Mouse (Mus musculus): ENCODE results near the gene P3h1. TPM values are rescaled to one million over a fixed set of nuclear protein-coding genes. Genes with fewer than 3 reads are reported as not detected.

Gene P3h1
- polyA plus RNA-seq, 1 experiment from 2014 or later, result 15.0 TPM

GRCm38 (mm10) chr4:119198105-119198504, 34.6 kb upstream of the P3h1 start:
- WGBS, result 85% methylated on average over 6 of the region's 6 CpGs
- H3K9ac ChIP-seq, result no peak overlapping the region
- no peak for ATAC-seq (ENCODE audit: low FRiP score, low read depth)
- H3K36me3 ChIP-seq, result peaks cover 16% of the 10 kb centered on the region
- no peaks in the 10 kb centered on the region for H3K27me3 ChIP-seq (replicated peaks)
- peaks cover 19% of the 10 kb centered on the region for H3K4me1 ChIP-seq
- no peak overlapping the region for H3K4me3 ChIP-seq
- no peaks in the 10 kb centered on the region for H3K9me3 ChIP-seq
- H3K27ac ChIP-seq, result no peak overlapping the region
- no peak overlapping the region; the same call in 1 of the 2 replicates for H3K4me2 ChIP-seq (replicated peaks)

- ATAC-seq (ENCODE audit: low FRiP score, low read depth), result peak; percentile 57
- H3K36me3 ChIP-seq, result peaks cover 16% of the 10 kb centered on the region
- 15% methylated on average over 8 of the region's 8 CpGs for WGBS
Observed at GRCm38 (mm10) chr4:119204672-119205071, 28.0 kb upstream of the P3h1 start.

GRCm38 (mm10) chr4:119216667-119217066, 16.0 kb upstream of the P3h1 start:
- ATAC-seq (ENCODE audit: low FRiP score, low read depth), result no peak
- no peaks in the 10 kb centered on the region for H3K27me3 ChIP-seq (replicated peaks)
- no peaks in the 10 kb centered on the region for H3K9me3 ChIP-seq
- H3K4me1 ChIP-seq, result no peaks in the 10 kb centered on the region
- no peak overlapping the region for H3K27ac ChIP-seq
- H3K4me2 ChIP-seq (replicated peaks), result no peak overlapping the region
- no peaks in the 10 kb centered on the region for H3K36me3 ChIP-seq
- WGBS, result 78% methylated on average over 8 of the region's 8 CpGs
- no peak overlapping the region for H3K4me3 ChIP-seq
- no peak overlapping the region for H3K9ac ChIP-seq

More at GRCm38 (mm10) chr4:119204672-119205071, 28.0 kb upstream of the P3h1 start:
- no peaks in the 10 kb centered on the region for H3K27me3 ChIP-seq (replicated peaks)
- H3K9me3 ChIP-seq, result no peaks in the 10 kb centered on the region
- no peak overlapping the region for H3K9ac ChIP-seq
- no peak overlapping the region for H3K4me3 ChIP-seq
- no peak overlapping the region for H3K27ac ChIP-seq
- peaks cover 11% of the 10 kb centered on the region for H3K4me1 ChIP-seq
- H3K4me2 ChIP-seq (replicated peaks), result no peak overlapping the region

- Histone ChIP-seq H3K27me3 (replicated peaks) (no peaks in the 10 kb centered on the region), H3K4me2 (replicated peaks) (no peak within 1 kb of the TSS), H3K9ac (no peak within 1 kb of the TSS), H3K4me1 (no peaks in the 10 kb centered on the region), H3K4me3 (no peak within 1 kb of the TSS), H3K36me3 (no peaks in the 10 kb centered on the region), H3K9me3 (no peaks in the 10 kb centered on the region), H3K27ac (no peak within 1 kb of the TSS)
- 11% methylated on average over 11 of the region's 11 CpGs for WGBS
- ATAC-seq (ENCODE audit: low FRiP score, low read depth), result no peak
Observed at GRCm38 (mm10) chr4:119218169-119218568, 14.5 kb upstream of the P3h1 start, which contains the start of gene Tmem269. Gene Tmem269, minus strand, starts transcription at chr4:119218217.

GRCm38 (mm10) chr4:119223696-119224095, 9.0 kb upstream of the P3h1 start:
- Histone ChIP-seq H3K27me3 (replicated peaks) (no peaks in the 10 kb centered on the region), H3K4me2 (replicated peaks) (no peak overlapping the region), H3K9me3 (no peaks in the 10 kb centered on the region), H3K27ac (no peak overlapping the region), H3K4me3 (no peak overlapping the region), H3K9ac (no peak overlapping the region), H3K36me3 (peaks cover 46% of the 10 kb centered on the region), H3K4me1 (no peaks in the 10 kb centered on the region)
- no peak for ATAC-seq (ENCODE audit: low FRiP score, low read depth)
- WGBS, result 93% methylated on average over 1 of the region's 1 CpGs

GRCm38 (mm10) chr4:119224534-119224933, 8.2 kb upstream of the P3h1 start:
- Histone ChIP-seq H3K36me3 (peaks cover 46% of the 10 kb centered on the region), H3K4me3 (no peak overlapping the region), H3K27me3 (replicated peaks) (no peaks in the 10 kb centered on the region), H3K9me3 (no peaks in the 10 kb centered on the region), H3K4me1 (no peaks in the 10 kb centered on the region), H3K9ac (no peak overlapping the region), H3K27ac (no peak overlapping the region), H3K4me2 (replicated peaks) (no peak overlapping the region)
- ATAC-seq (ENCODE audit: low FRiP score, low read depth), result no peak
- WGBS, result 96% methylated on average over 3 of the region's 3 CpGs

GRCm38 (mm10) chr4:119225719-119226118, 7.0 kb upstream of the P3h1 start:
- no peak overlapping the region for H3K27ac ChIP-seq
- peaks cover 46% of the 10 kb centered on the region for H3K36me3 ChIP-seq
- WGBS, result 90% methylated on average over 9 of the region's 9 CpGs
- no peaks in the 10 kb centered on the region for H3K9me3 ChIP-seq
- no peak overlapping the region for H3K4me2 ChIP-seq (replicated peaks)
- H3K4me1 ChIP-seq, result no peaks in the 10 kb centered on the region
- ATAC-seq (ENCODE audit: low FRiP score, low read depth), result no peak
- H3K27me3 ChIP-seq (replicated peaks), result no peaks in the 10 kb centered on the region
- no peak overlapping the region for H3K9ac ChIP-seq
- no peak overlapping the region for H3K4me3 ChIP-seq

GRCm38 (mm10) chr4:119226751-119227150, 6.0 kb upstream of the P3h1 start:
- H3K27me3 ChIP-seq (replicated peaks), result no peaks in the 10 kb centered on the region
- no peak overlapping the region for H3K4me2 ChIP-seq (replicated peaks)
- peaks cover 46% of the 10 kb centered on the region for H3K36me3 ChIP-seq
- H3K4me1 ChIP-seq, result peaks cover 5% of the 10 kb centered on the region; the same call in 1 of the 2 replicates
- H3K9me3 ChIP-seq, result no peaks in the 10 kb centered on the region
- no peak overlapping the region for H3K27ac ChIP-seq
- 95% methylated on average over 11 of the region's 11 CpGs for WGBS
- no peak for ATAC-seq (ENCODE audit: low FRiP score, low read depth)
- H3K9ac ChIP-seq, result no peak overlapping the region
- no peak overlapping the region for H3K4me3 ChIP-seq

GRCm38 (mm10) chr4:119233256-119233901, 664 bp downstream of the P3h1 start:
- Histone ChIP-seq H3K27me3 (replicated peaks) (no peaks in the 10 kb centered on the region), H3K27ac (no peak overlapping the region), H3K9me3 (no peaks in the 10 kb centered on the region), H3K36me3 (peaks cover 14% of the 10 kb centered on the region), H3K4me1 (peaks cover 9% of the 10 kb centered on the region; the same call in 1 of the 2 replicates), H3K9ac (peak overlapping the region; percentile 76), H3K4me3 (peak overlapping the region; percentile 89), H3K4me2 (replicated peaks) (peak overlapping the region; percentile 92)
- ATAC-seq (ENCODE audit: low FRiP score, low read depth), result peak; percentile 29
- under 1% methylated on average over 36 of the region's 36 CpGs for WGBS

GRCm38 (mm10) chr4:119234348-119234747, 1.6 kb downstream of the P3h1 start:
- ATAC-seq (ENCODE audit: low FRiP score, low read depth), result no peak
- H3K27ac ChIP-seq, result no peak overlapping the region
- H3K4me2 ChIP-seq (replicated peaks), result peak overlapping the region; percentile 92
- H3K4me3 ChIP-seq, result 0 out of 2 replicates have a peak overlapping the region, but pooled peaks have one; percentile 89
- H3K27me3 ChIP-seq (replicated peaks), result no peaks in the 10 kb centered on the region
- H3K9ac ChIP-seq, result no peak overlapping the region
- no peaks in the 10 kb centered on the region for H3K9me3 ChIP-seq
- H3K4me1 ChIP-seq, result peaks cover 9% of the 10 kb centered on the region; the same call in 1 of the 2 replicates
- WGBS, result 80% methylated on average over 3 of the region's 3 CpGs
- peaks cover 14% of the 10 kb centered on the region for H3K36me3 ChIP-seq

- 88% methylated on average over 3 of the region's 3 CpGs for WGBS
- no peaks in the 10 kb centered on the region for H3K9me3 ChIP-seq
- no peak for ATAC-seq (ENCODE audit: low FRiP score, low read depth)
- no peak overlapping the region for H3K4me3 ChIP-seq
- no peak overlapping the region for H3K9ac ChIP-seq
- no peak overlapping the region for H3K4me2 ChIP-seq (replicated peaks)
- H3K27ac ChIP-seq, result no peak overlapping the region
- 0 out of 2 replicates have a peak, but pooled peaks cover 3% of the 10 kb centered on the region for H3K4me1 ChIP-seq
- peaks cover 38% of the 10 kb centered on the region for H3K36me3 ChIP-seq
- H3K27me3 ChIP-seq (replicated peaks), result no peaks in the 10 kb centered on the region
Observed at GRCm38 (mm10) chr4:119238661-119239060, 5.9 kb downstream of the P3h1 start.

- no peak overlapping the region for H3K4me3 ChIP-seq
- no peak overlapping the region for H3K27ac ChIP-seq
- H3K36me3 ChIP-seq, result peaks cover 42% of the 10 kb centered on the region
- no peak overlapping the region for H3K9ac ChIP-seq
- H3K9me3 ChIP-seq, result no peaks in the 10 kb centered on the region
- ATAC-seq (ENCODE audit: low FRiP score, low read depth), result peak; percentile 68
- no peaks in the 10 kb centered on the region for H3K27me3 ChIP-seq (replicated peaks)
- H3K4me1 ChIP-seq, result 0 out of 2 replicates have a peak, but pooled peaks cover 3% of the 10 kb centered on the region
- WGBS, result 57% methylated on average over 12 of the region's 12 CpGs
- H3K4me2 ChIP-seq (replicated peaks), result 0 out of 2 replicates have a peak overlapping the region, but pooled peaks have one; percentile 8
Observed at GRCm38 (mm10) chr4:119239181-119239682, 6.5 kb downstream of the P3h1 start.

All from neural tube, embryonic 12.5 days (tissue).